Mouse (Mus musculus): ENCODE results near the gene Cyp2b10.
"Not testable (repeated sequence)": the region's sequence is repeated elsewhere in the genome, so short reads cannot be mapped to it uniquely, and the experiment has no call there.

Cyp2b10 gene

GRCm38 (mm10) chr7:25910046-25910445, 12.6 kb downstream of the Cyp2b10 start:
- DNase-seq (ENCODE audit: extremely low read depth, insufficient read length, low spot score): no peak

- DNase-seq (ENCODE audit: extremely low read depth, insufficient read length, low spot score): no peak
These were observed 18.7 kb downstream of the Cyp2b10 start for GRCm38 (mm10) chr7:25916116-25916515.

- not testable (repeated sequence) for DNase-seq (ENCODE audit: extremely low read depth, insufficient read length, low spot score)
These were observed 19.9 kb downstream of the Cyp2b10 start for GRCm38 (mm10) chr7:25917271-25917670.

- no peak for DNase-seq (ENCODE audit: extremely low read depth, insufficient read length, low spot score)
These were observed 22.0 kb downstream of the Cyp2b10 start for GRCm38 (mm10) chr7:25919467-25919866.

GRCm38 (mm10) chr7:25945274-25945673, 47.9 kb downstream of the Cyp2b10 start:
- no peak for DNase-seq (ENCODE audit: extremely low read depth, insufficient read length, low spot score)

Data from 3134 (cell line).